Mouse (Mus musculus) heart, adult 9 months (tissue): ENCODE measurements around the gene Inpp4b.

Source experiments
- DNase-seq, 2 experiments: peaks; one replicate each; pipeline ENCODE4 v3.0.0; 2022; ENCODE audit warnings: low spot score in 2 of 2

The Inpp4b gene

GRCm38 (mm10) chr8:81466776-81467175 is 124.4 kb downstream of the Inpp4b start:
- no peak for DNase-seq

- DNase-seq: no peak
Measured at GRCm38 (mm10) chr8:81478674-81479073, 136.3 kb downstream of the Inpp4b start.

- DNase-seq: no peak
Measured at GRCm38 (mm10) chr8:81483834-81484233, 141.5 kb downstream of the Inpp4b start.

- DNase-seq: no peak
Measured at GRCm38 (mm10) chr8:81485626-81486025, 143.3 kb downstream of the Inpp4b start.

- no peak for DNase-seq
Measured at GRCm38 (mm10) chr8:81489894-81490661, 147.7 kb downstream of the Inpp4b start.

GRCm38 (mm10) chr8:81491097-81491705 is 148.8 kb downstream of the Inpp4b start:
- no peak for DNase-seq

- DNase-seq: no peak
Measured at GRCm38 (mm10) chr8:81491706-81492204, 149.4 kb downstream of the Inpp4b start.

GRCm38 (mm10) chr8:81494823-81495222 is 152.5 kb downstream of the Inpp4b start:
- no peak for DNase-seq

- no peak for DNase-seq
Measured at GRCm38 (mm10) chr8:81497646-81498045, 155.3 kb downstream of the Inpp4b start.

GRCm38 (mm10) chr8:81502216-81502615 is 159.9 kb downstream of the Inpp4b start:
- DNase-seq: no peak

- DNase-seq: no peak
Measured at GRCm38 (mm10) chr8:81502982-81503381, 160.6 kb downstream of the Inpp4b start.

- no peak for DNase-seq
Measured at GRCm38 (mm10) chr8:81512826-81513225, 170.5 kb downstream of the Inpp4b start.

- DNase-seq: no peak
Measured at GRCm38 (mm10) chr8:81514425-81514824, 172.1 kb downstream of the Inpp4b start.

GRCm38 (mm10) chr8:81522085-81522484 is 179.7 kb downstream of the Inpp4b start:
- DNase-seq: no peak

- DNase-seq: no peak
Measured at GRCm38 (mm10) chr8:81524561-81524960, 182.2 kb downstream of the Inpp4b start.

GRCm38 (mm10) chr8:81527661-81528060 is 185.3 kb downstream of the Inpp4b start:
- DNase-seq: no peak

GRCm38 (mm10) chr8:81538310-81538709 is 196.0 kb downstream of the Inpp4b start:
- no peak for DNase-seq

GRCm38 (mm10) chr8:81558550-81558949 is 216.2 kb downstream of the Inpp4b start:
- DNase-seq: no peak

- no peak for DNase-seq
Measured at GRCm38 (mm10) chr8:81562405-81562804, 220.0 kb downstream of the Inpp4b start.

GRCm38 (mm10) chr8:81565484-81565883 is 223.1 kb downstream of the Inpp4b start:
- DNase-seq: no peak

GRCm38 (mm10) chr8:81572319-81573104 is 230.2 kb downstream of the Inpp4b start:
- no peak for DNase-seq

- no peak for DNase-seq
Measured at GRCm38 (mm10) chr8:81575268-81575917, 233.0 kb downstream of the Inpp4b start.
